Mouse (Mus musculus) lung, embryonic 14.5 days (tissue): ENCODE measurements around the gene Tex33. TPM values are rescaled to one million over a fixed set of nuclear protein-coding genes. Genes with fewer than 3 reads are reported as not detected.
A peak's percentile ranks its signal among the peaks of the same experiment; 100 is the strongest.
"Not testable (repeated sequence)": the region's sequence is repeated elsewhere in the genome, so short reads cannot be mapped to it uniquely, and the experiment has no call there.

Source experiments
- ATAC-seq: fragments of 200-750 bp; cut with Nextera tagmentation; 2 replicates; pipeline ENCODE4 v1.8.0; 2017; ENCODE audit warnings: mild to moderate bottlenecking, moderate TSS enrichment, moderate library complexity; ENCODE audit not compliant: insufficient read depth
- DNase-seq: peaks from one replicate; pipeline ENCODE4 v3.0.0-alpha.2; 2015
- H3K27ac ChIP-seq: fragments of 300-500 bp; sonication (generic); 2 replicates; pipeline ENCODE4 v1.5.1; 2014; ENCODE audit warnings: low read depth, mild to moderate bottlenecking, moderate library complexity
- H3K27me3 ChIP-seq: fragments of 300-500 bp; sonication (generic); 2 replicates; pipeline ENCODE4 v1.6.1; 2014; ENCODE audit warnings: low read length, control low read depth; ENCODE audit not compliant: insufficient read depth
- H3K36me3 ChIP-seq: fragments of 300-500 bp; sonication (generic); 2 replicates; pipeline ENCODE4 v1.6.1; 2014; ENCODE audit warnings: control low read depth; ENCODE audit not compliant: insufficient read depth
- H3K4me1 ChIP-seq: fragments of 300-500 bp; sonication (generic); 2 replicates; pipeline ENCODE4 v1.6.1; 2014; ENCODE audit warnings: antibody characterized with exemption, control low read depth; ENCODE audit not compliant: insufficient read depth
- H3K4me2 ChIP-seq: fragments of 300-500 bp; sonication (generic); 2 replicates; pipeline ENCODE4 v1.6.1; 2014; ENCODE audit warnings: mild to moderate bottlenecking
- H3K4me3 ChIP-seq: fragments of 300-500 bp; sonication (generic); 2 replicates; pipeline ENCODE4 v1.5.1; 2014; ENCODE audit warnings: low read depth, low read length
- H3K9ac ChIP-seq: fragments of 300-500 bp; sonication (generic); 2 replicates; pipeline ENCODE4 v1.6.1; 2014
- H3K9me3 ChIP-seq: fragments of 300-500 bp; sonication (generic); 2 replicates; pipeline ENCODE4 v1.6.1; 2016; ENCODE audit warnings: low read depth, low read length, control low read depth
- CTCF ChIP-seq: IDR thresholded peaks from 2 replicates; pipeline ENCODE4 v1.5.1; 2016; ENCODE audit warnings: antibody characterized with exemption, low read depth
- WGBS: fragments of 180-500 bp; shearing (Covaris S2); extraction: QIAGEN DNeasy Blood & Tissue Kit; methylation state at CpG from one replicate; pipeline ENCODE4 v1.1.7; 2014; 5-methylcytosine and 5-hydroxymethylcytosine counted together
- polyA plus RNA-seq: library from polyadenylated mRNA; unstranded; fragments of >200 nt; fragmentation: Nextera tagmentation; extraction: Ambion mirVana; gene quantifications from 2 replicates; pipeline ENCODE4 v1.2.1, GENCODE M21; 2014

The Tex33 gene
- polyA plus RNA-seq, 1 experiment from 2014 or later: not detected

DNA sequence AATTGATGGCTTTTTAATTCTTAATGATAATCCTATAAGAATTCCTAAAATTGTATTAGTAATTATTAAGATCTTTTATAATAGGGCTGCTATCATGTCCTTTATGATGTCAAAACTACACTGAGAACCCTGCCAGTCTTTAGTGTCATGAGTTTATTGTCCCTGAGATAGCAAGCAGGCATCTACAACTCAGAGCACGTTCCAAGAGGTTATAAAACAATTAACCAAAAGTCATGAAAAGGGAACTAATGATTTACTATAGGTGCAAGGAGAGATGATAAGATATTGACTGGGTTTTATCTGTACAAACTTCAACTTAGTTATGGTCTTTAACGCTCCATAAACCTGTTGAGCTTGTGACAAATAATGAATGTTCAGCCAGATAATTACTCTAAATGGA lies 29.8 kb downstream of the Tex33 start:
- H3K9me3 ChIP-seq: no peaks in the 10 kb centered on the region
- H3K4me3 ChIP-seq: no peak overlapping the region
- no peak for TF ChIP-seq CTCF
- no peak for ATAC-seq
- H3K9ac ChIP-seq: no peak overlapping the region
- H3K27me3 ChIP-seq: peaks cover 5% of the 10 kb centered on the region; the same call in 1 of the 2 replicates
- DNase-seq: no peak
- WGBS: 56% methylated on average over 2 of the region's 2 CpGs
- no peak overlapping the region for H3K4me2 ChIP-seq
- H3K4me1 ChIP-seq: no peaks in the 10 kb centered on the region
- H3K36me3 ChIP-seq: no peaks in the 10 kb centered on the region
- H3K27ac ChIP-seq: no peak overlapping the region

DNA sequence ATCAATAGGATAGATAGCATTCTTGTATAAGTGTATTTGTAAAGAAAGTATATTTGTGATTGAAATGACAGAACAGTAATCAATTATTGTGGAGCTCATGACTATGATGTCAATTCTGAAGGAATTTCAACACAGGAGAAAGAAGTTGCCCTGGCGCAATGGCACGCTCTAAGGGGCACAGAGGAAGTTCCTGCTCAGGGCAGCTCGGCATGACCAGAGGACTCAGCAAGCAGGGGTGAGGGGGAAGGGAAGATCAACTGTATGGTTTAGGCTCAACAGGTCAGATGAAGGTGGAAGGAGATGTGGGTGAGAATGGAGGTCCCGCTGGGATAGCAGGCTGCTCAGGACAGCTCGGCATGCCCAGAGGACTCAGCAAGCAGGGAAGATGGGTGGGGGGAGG lies 40.2 kb downstream of the Tex33 start:
- ATAC-seq: no peak
- H3K36me3 ChIP-seq: no peaks in the 10 kb centered on the region
- H3K9me3 ChIP-seq: no peaks in the 10 kb centered on the region
- no peak overlapping the region for H3K4me2 ChIP-seq
- H3K27ac ChIP-seq: no peak overlapping the region
- WGBS: 81% methylated on average over 5 of the region's 5 CpGs
- no peaks in the 10 kb centered on the region for H3K27me3 ChIP-seq
- no peak for TF ChIP-seq CTCF
- H3K9ac ChIP-seq: no peak overlapping the region
- no peak for DNase-seq
- H3K4me1 ChIP-seq: no peaks in the 10 kb centered on the region
- H3K4me3 ChIP-seq: no peak overlapping the region

DNA sequence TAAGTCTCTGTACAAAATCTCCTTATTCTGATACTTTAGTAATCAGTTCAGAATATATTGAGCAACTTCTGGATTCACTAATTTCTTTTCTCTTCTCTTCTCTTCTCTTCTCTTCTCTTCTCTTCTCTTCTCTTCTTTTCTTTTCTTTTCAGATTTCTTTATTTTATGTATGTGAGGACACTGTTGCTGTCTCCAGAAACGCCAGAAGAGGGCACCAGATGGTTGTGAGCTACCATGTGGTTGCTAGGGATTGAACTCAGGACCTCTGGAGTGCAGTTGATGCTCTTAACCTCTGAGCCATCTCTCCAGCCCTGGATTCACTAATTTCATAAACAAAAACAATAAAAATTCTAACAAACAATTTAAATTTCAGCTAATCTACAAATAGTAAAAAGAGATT lies 40.8 kb downstream of the Tex33 start:
- peak; percentile 73 for TF ChIP-seq CTCF
- WGBS: 0% methylated on average over 1 of the region's 1 CpGs
- Histone ChIP-seq H3K27ac (no peak overlapping the region), H3K27me3 (no peaks in the 10 kb centered on the region), H3K9me3 (no peaks in the 10 kb centered on the region), H3K4me3 (no peak overlapping the region), H3K9ac (no peak overlapping the region), H3K4me1 (no peaks in the 10 kb centered on the region), H3K4me2 (no peak overlapping the region), H3K36me3 (no peaks in the 10 kb centered on the region)
- DNase-seq (peak; percentile 81), ATAC-seq (no peak)

DNA sequence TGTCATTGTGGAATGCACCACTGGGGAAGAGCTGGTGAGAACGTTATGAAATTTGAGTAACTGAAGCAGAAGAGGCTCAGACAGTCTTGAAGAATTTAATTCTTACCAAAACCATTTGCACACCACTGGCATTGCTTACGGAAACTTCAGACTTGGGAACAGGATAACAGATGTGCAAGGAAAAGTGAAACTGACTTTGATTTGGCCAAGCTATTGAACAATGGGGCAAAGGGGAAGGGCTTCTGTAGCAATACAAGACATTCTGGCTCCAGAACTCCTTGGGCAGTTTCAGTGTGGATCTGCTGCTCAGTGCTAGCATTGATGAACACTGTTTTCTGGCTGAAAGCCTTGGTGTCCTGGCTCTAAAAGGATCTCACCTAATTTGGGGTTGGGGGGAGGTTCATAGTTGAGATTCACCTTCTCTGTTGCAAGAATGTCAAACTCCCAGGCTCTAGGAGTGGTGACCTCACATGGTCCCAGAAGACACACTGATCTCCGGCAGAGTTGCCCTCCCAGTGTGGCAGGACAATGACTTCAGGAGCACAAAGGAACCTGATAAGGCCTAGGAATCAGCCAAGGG lies 44.0 kb downstream of the Tex33 start:
- Histone ChIP-seq H3K4me1 (no peaks in the 10 kb centered on the region), H3K9me3 (no peaks in the 10 kb centered on the region), H3K27ac (no peak overlapping the region), H3K9ac (no peak overlapping the region), H3K4me2 (no peak overlapping the region), H3K4me3 (no peak overlapping the region), H3K36me3 (no peaks in the 10 kb centered on the region), H3K27me3 (no peaks in the 10 kb centered on the region)
- 38% methylated on average over 3 of the region's 3 CpGs for WGBS
- TF ChIP-seq CTCF: no peak
- DNase-seq (no peak), ATAC-seq (no peak)

DNA sequence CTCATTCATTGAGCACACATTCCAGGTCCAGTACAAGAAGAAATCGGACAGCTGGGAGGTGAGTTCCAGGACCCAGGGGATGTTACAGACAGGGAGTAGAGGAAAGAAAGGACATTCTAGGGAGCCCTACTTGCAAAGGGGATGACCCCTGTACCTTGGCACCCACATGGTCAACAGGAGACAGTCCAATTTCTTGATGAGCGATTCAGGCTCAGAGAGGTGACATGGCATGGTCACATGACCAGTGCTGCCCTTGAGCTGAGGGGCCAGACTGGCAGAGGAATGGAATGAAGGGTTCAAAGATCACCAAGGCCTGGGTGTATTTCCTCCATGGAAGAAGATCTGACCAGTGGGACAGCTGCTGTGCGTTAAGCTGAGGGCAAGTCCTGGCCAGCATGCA lies 51.1 kb downstream of the Tex33 start:
- Histone ChIP-seq H3K27ac (no peak overlapping the region), H3K27me3 (no peaks in the 10 kb centered on the region), H3K4me2 (no peak overlapping the region), H3K9me3 (no peaks in the 10 kb centered on the region), H3K4me1 (no peaks in the 10 kb centered on the region), H3K9ac (no peak overlapping the region), H3K4me3 (no peak overlapping the region), H3K36me3 (no peaks in the 10 kb centered on the region)
- 88% methylated on average over 3 of the region's 3 CpGs for WGBS
- DNase-seq: no peak
- no peak for ATAC-seq
- no peak for TF ChIP-seq CTCF

DNA sequence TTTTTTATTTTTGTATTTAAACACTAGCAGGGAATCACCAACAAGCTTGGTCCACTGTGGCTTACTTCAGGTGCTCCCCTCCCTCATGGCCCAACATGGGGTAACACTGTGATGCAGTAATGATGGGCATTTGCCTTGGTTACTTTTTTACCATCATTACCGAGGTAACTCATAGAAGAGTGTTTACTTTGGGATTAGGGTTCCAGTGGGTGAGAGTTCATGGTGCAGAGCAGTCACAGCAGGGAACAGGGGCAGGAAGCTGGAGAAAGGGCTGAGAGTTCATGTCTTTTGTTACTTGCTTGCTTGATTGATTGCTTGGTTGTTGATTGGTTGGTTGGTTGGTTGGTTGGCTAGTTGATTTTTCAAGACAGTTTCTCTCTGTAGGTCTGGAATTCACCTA lies 52.0 kb downstream of the Tex33 start:
- ATAC-seq (no peak), DNase-seq (no peak)
- Histone ChIP-seq H3K27me3 (no peaks in the 10 kb centered on the region), H3K9me3 (no peaks in the 10 kb centered on the region), H3K27ac (no peak overlapping the region), H3K4me3 (no peak overlapping the region), H3K9ac (no peak overlapping the region), H3K4me2 (no peak overlapping the region), H3K36me3 (no peaks in the 10 kb centered on the region), H3K4me1 (no peaks in the 10 kb centered on the region)
- 8% methylated on average over 1 of the region's 1 CpGs for WGBS
- TF ChIP-seq CTCF: no peak

DNA sequence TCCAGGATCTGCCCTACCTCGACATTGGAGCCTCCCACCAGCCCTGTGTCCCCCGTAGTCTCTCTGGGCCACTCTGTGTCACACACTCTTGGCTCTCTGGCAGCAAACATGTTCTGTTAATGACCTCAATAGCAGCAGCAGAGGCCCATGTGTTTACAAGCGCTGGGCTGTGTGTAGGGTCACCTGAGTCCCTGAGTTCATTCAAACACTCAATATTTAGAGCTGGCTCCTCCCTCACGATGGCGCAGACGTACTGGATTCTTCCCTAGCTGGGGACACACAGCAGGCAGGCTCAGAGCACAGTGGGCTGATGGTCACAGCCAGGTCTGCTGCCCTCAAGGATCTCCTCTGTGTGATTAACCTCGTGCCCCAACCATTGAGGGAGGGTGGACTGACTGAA lies 54.8 kb downstream of the Tex33 start:
- H3K9me3 ChIP-seq, DNase-seq, H3K4me1 ChIP-seq, H3K4me2 ChIP-seq, H3K36me3 ChIP-seq, ATAC-seq, H3K27me3 ChIP-seq, H3K27ac ChIP-seq, H3K4me3 ChIP-seq, H3K9ac ChIP-seq: not testable (repeated sequence)
- WGBS: 42% methylated on average over 5 of the region's 7 CpGs
